Mouse (Mus musculus) heart, adult 2 months (tissue): ENCODE data around the gene Zfp580.
"Not testable (repeated sequence)": the region's sequence is repeated elsewhere in the genome, so short reads cannot be mapped to it uniquely, and the experiment has no call there.

ENCODE experiments used
- CTCF ChIP-seq: fragments of 200-600 bp; IDR thresholded peaks from 2 replicates; pipeline ENCODE4 v1.8.1; 2022; ENCODE audit warnings: antibody characterized with exemption, mild to moderate bottlenecking, moderate library complexity
- POLR2A ChIP-seq: fragments of 200-500 bp; IDR thresholded peaks from 2 replicates; pipeline ENCODE4 v1.6.1; 2011; ENCODE audit warnings: mild to moderate bottlenecking, low read depth, low read length, control low read depth; ENCODE audit not compliant: insufficient read depth

DNA sequence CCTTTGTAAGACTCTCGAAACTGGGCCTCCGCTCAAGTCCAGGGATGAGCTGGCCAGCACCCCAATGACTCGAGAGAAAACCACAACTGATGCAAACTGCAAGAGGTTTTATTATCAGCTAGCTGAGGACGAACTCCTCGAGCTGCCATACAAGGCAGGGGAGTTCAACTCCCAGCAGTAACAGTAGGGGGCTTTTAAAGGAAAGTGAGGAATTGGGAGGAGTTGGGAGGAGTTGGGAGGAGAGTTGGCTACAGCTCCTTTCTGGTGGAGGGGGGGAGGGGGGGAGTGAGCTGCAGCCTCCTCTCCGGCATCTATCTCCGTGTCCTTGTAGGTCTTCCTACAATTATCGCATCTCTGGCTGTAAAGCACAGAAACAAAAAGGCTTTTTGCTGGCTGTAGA lies 48.5 kb upstream of the Zfp580 start:
- TF ChIP-seq CTCF, POLR2A: not testable (repeated sequence)
